Mouse (Mus musculus): ENCODE measurements around the gene Ccnjl. TPM values are rescaled to one million over a fixed set of nuclear protein-coding genes. Genes with fewer than 3 reads are reported as not detected.
A peak's percentile ranks its signal among the peaks of the same experiment; 100 is the strongest.

The Ccnjl gene
- polyA plus RNA-seq (2016; fragmentation: Nextera tagmentation; extraction: Ambion mirVana), result 36.3 and 40.6 TPM in 2 replicates

GRCm38 (mm10) chr11:43528683-43529499 lies at the start of gene Ccnjl:
TSS of gene Ccnjl (plus strand) at chr11:43528784.
- H3K27ac ChIP-seq, result peak within 1 kb of the TSS; percentile 99
- DNase-seq (ENCODE audit: low spot score), result peak; percentile 88
- no peaks in the 10 kb centered on the region for H3K9me3 ChIP-seq (replicated peaks)
- H3K36me3 ChIP-seq, result peaks cover 36% of the 10 kb centered on the region
- H3K4me3 ChIP-seq, result peak within 1 kb of the TSS; percentile 81
- under 1% methylated on average over 78 of the region's 79 CpGs for WGBS
- peaks cover 31% of the 10 kb centered on the region for H3K4me1 ChIP-seq
- H3K27me3 ChIP-seq (ENCODE audit: low read depth, poor library complexity, severe bottlenecking), result no peaks in the 10 kb centered on the region

- no peak for DNase-seq (ENCODE audit: low spot score)
- H3K4me1 ChIP-seq, result peaks cover 54% of the 10 kb centered on the region
- 68% methylated on average over 3 of the region's 3 CpGs for WGBS
Observed at GRCm38 (mm10) chr11:43479376-43479775, 49.2 kb upstream of the Ccnjl start.

GRCm38 (mm10) chr11:43480561-43480960 lies 48.0 kb upstream of the Ccnjl start:
- Histone ChIP-seq H3K4me3 (no peak overlapping the region), H3K27ac (peak overlapping the region; percentile 64), H3K36me3 (no peaks in the 10 kb centered on the region), H3K9me3 (replicated peaks) (no peaks in the 10 kb centered on the region), H3K27me3 (ENCODE audit: low read depth, poor library complexity, severe bottlenecking) (0 out of 2 replicates have a peak, but pooled peaks cover under 1% of the 10 kb centered on the region), H3K4me1 (peaks cover 57% of the 10 kb centered on the region)
- DNase-seq (ENCODE audit: low spot score), result no peak
- WGBS, result 43% methylated on average over 5 of the region's 5 CpGs

More at GRCm38 (mm10) chr11:43479376-43479775, 49.2 kb upstream of the Ccnjl start:
- no peak overlapping the region for H3K27ac ChIP-seq
- no peaks in the 10 kb centered on the region for H3K9me3 ChIP-seq (replicated peaks)
- H3K4me3 ChIP-seq, result no peak overlapping the region
- H3K36me3 ChIP-seq, result no peaks in the 10 kb centered on the region
- peaks cover 12% of the 10 kb centered on the region; the same call in 1 of the 2 replicates for H3K27me3 ChIP-seq (ENCODE audit: low read depth, poor library complexity, severe bottlenecking)

- 21% methylated on average over 3 of the region's 3 CpGs for WGBS
- peak overlapping the region; percentile 42; the same call in 1 of the 2 replicates for H3K27ac ChIP-seq
- no peak for DNase-seq (ENCODE audit: low spot score)
Observed at GRCm38 (mm10) chr11:43481672-43482522, 46.7 kb upstream of the Ccnjl start.

GRCm38 (mm10) chr11:43483122-43483792 lies 45.3 kb upstream of the Ccnjl start:
- Histone ChIP-seq H3K36me3 (no peaks in the 10 kb centered on the region), H3K9me3 (replicated peaks) (no peaks in the 10 kb centered on the region), H3K4me1 (peaks cover 57% of the 10 kb centered on the region), H3K27me3 (ENCODE audit: low read depth, poor library complexity, severe bottlenecking) (no peaks in the 10 kb centered on the region), H3K27ac (peak overlapping the region; percentile 31), H3K4me3 (no peak overlapping the region)
- WGBS, result 31% methylated on average over 6 of the region's 6 CpGs
- DNase-seq (ENCODE audit: low spot score), result no peak

More at GRCm38 (mm10) chr11:43481672-43482522, 46.7 kb upstream of the Ccnjl start:
- no peaks in the 10 kb centered on the region for H3K27me3 ChIP-seq (ENCODE audit: low read depth, poor library complexity, severe bottlenecking)
- H3K4me1 ChIP-seq, result peaks cover 57% of the 10 kb centered on the region
- no peaks in the 10 kb centered on the region for H3K36me3 ChIP-seq
- H3K9me3 ChIP-seq (replicated peaks), result no peaks in the 10 kb centered on the region
- H3K4me3 ChIP-seq, result no peak overlapping the region

- H3K9me3 ChIP-seq (replicated peaks), result no peaks in the 10 kb centered on the region
- WGBS, result 79% methylated on average over 4 of the region's 4 CpGs
- no peak for DNase-seq (ENCODE audit: low spot score)
- 0 out of 2 replicates have a peak overlapping the region, but pooled peaks have one; percentile 2 for H3K27ac ChIP-seq
- no peak overlapping the region for H3K4me3 ChIP-seq
- no peaks in the 10 kb centered on the region for H3K27me3 ChIP-seq (ENCODE audit: low read depth, poor library complexity, severe bottlenecking)
- H3K36me3 ChIP-seq, result no peaks in the 10 kb centered on the region
- peaks cover 54% of the 10 kb centered on the region for H3K4me1 ChIP-seq
Observed at GRCm38 (mm10) chr11:43484057-43484456, 44.5 kb upstream of the Ccnjl start.

GRCm38 (mm10) chr11:43484652-43485051 lies 43.9 kb upstream of the Ccnjl start:
- H3K27ac ChIP-seq, result no peak overlapping the region
- H3K27me3 ChIP-seq (ENCODE audit: low read depth, poor library complexity, severe bottlenecking), result no peaks in the 10 kb centered on the region
- no peaks in the 10 kb centered on the region for H3K36me3 ChIP-seq
- WGBS, result 42% methylated on average over 11 of the region's 11 CpGs
- H3K4me1 ChIP-seq, result peaks cover 48% of the 10 kb centered on the region
- DNase-seq (ENCODE audit: low spot score), result no peak
- no peak overlapping the region for H3K4me3 ChIP-seq
- no peaks in the 10 kb centered on the region for H3K9me3 ChIP-seq (replicated peaks)

- Histone ChIP-seq H3K36me3 (no peaks in the 10 kb centered on the region), H3K9me3 (replicated peaks) (no peaks in the 10 kb centered on the region), H3K27me3 (ENCODE audit: low read depth, poor library complexity, severe bottlenecking) (no peaks in the 10 kb centered on the region), H3K4me1 (peaks cover 36% of the 10 kb centered on the region), H3K4me3 (no peak overlapping the region), H3K27ac (no peak overlapping the region)
- WGBS, result 90% methylated on average over 9 of the region's 9 CpGs
- no peak for DNase-seq (ENCODE audit: low spot score)
Observed at GRCm38 (mm10) chr11:43485855-43486254, 42.7 kb upstream of the Ccnjl start.

- no peaks in the 10 kb centered on the region for H3K36me3 ChIP-seq
- H3K27ac ChIP-seq, result no peak overlapping the region
- peak; percentile 82 for DNase-seq (ENCODE audit: low spot score)
- H3K27me3 ChIP-seq (ENCODE audit: low read depth, poor library complexity, severe bottlenecking), result no peaks in the 10 kb centered on the region
- WGBS, result 36% methylated on average over 7 of the region's 7 CpGs
- H3K4me3 ChIP-seq, result no peak overlapping the region
- H3K9me3 ChIP-seq (replicated peaks), result no peaks in the 10 kb centered on the region
- H3K4me1 ChIP-seq, result peaks cover 3% of the 10 kb centered on the region; the same call in 1 of the 2 replicates
Observed at GRCm38 (mm10) chr11:43492663-43493062, 35.9 kb upstream of the Ccnjl start.

GRCm38 (mm10) chr11:43493815-43494409 lies 34.7 kb upstream of the Ccnjl start:
- Histone ChIP-seq H3K27ac (peak overlapping the region; percentile 68), H3K4me3 (no peak overlapping the region), H3K27me3 (ENCODE audit: low read depth, poor library complexity, severe bottlenecking) (no peaks in the 10 kb centered on the region), H3K36me3 (no peaks in the 10 kb centered on the region), H3K4me1 (peaks cover 3% of the 10 kb centered on the region; the same call in 1 of the 2 replicates), H3K9me3 (replicated peaks) (no peaks in the 10 kb centered on the region)
- DNase-seq (ENCODE audit: low spot score), result peak; percentile 85
- WGBS, result 21% methylated on average over 6 of the region's 6 CpGs

GRCm38 (mm10) chr11:43495037-43495436 lies 33.5 kb upstream of the Ccnjl start:
- Histone ChIP-seq H3K9me3 (replicated peaks) (no peaks in the 10 kb centered on the region), H3K36me3 (no peaks in the 10 kb centered on the region), H3K4me1 (peaks cover 3% of the 10 kb centered on the region; the same call in 1 of the 2 replicates), H3K4me3 (no peak overlapping the region), H3K27me3 (ENCODE audit: low read depth, poor library complexity, severe bottlenecking) (no peaks in the 10 kb centered on the region), H3K27ac (no peak overlapping the region)
- DNase-seq (ENCODE audit: low spot score), result no peak
- 48% methylated on average over 8 of the region's 8 CpGs for WGBS

GRCm38 (mm10) chr11:43495532-43495931 lies 33.1 kb upstream of the Ccnjl start:
- Histone ChIP-seq H3K27ac (no peak overlapping the region), H3K27me3 (ENCODE audit: low read depth, poor library complexity, severe bottlenecking) (no peaks in the 10 kb centered on the region), H3K9me3 (replicated peaks) (no peaks in the 10 kb centered on the region), H3K36me3 (no peaks in the 10 kb centered on the region), H3K4me1 (peaks cover 3% of the 10 kb centered on the region; the same call in 1 of the 2 replicates), H3K4me3 (no peak overlapping the region)
- 69% methylated on average over 3 of the region's 3 CpGs for WGBS
- DNase-seq (ENCODE audit: low spot score), result no peak

Measured in limb, embryonic 10.5 days (tissue).